Mouse (Mus musculus) heart, embryonic 14.5 days (tissue): ENCODE results near the gene 1520401A03Rik. TPM values are rescaled to one million over a fixed set of nuclear protein-coding genes. Genes with fewer than 3 reads are reported as not detected.
A peak's percentile ranks its signal among the peaks of the same experiment; 100 is the strongest.

Source experiments
- ATAC-seq: fragments of 200-750 bp; cut with Nextera tagmentation; 2 replicates; pipeline ENCODE4 v1.8.0; 2017; ENCODE audit warnings: low read depth, moderate TSS enrichment; ENCODE audit not compliant: insufficient number of reproducible peaks, insufficient read depth, low FRiP score
- H3K27ac ChIP-seq, 2 experiments: fragments of 200-500 bp in 1 of 2; fragments of 300-500 bp in 1 of 2; sonication (generic) in 1 of 2; replicated peaks in 1 of 2; 2 replicates each; pipeline ENCODE4 v1.5.1; 2012 to 2014; ENCODE audit warnings: low read depth in 2 of 2, low read length in 2 of 2, control low read depth in 1 of 2, mild to moderate bottlenecking in 1 of 2, mixed read lengths in 1 of 2; ENCODE audit not compliant: control insufficient read depth in 1 of 2, insufficient read depth in 1 of 2
- H3K27me3 ChIP-seq: fragments of 300-500 bp; sonication (generic); 2 replicates; pipeline ENCODE4 v1.6.1; 2014; ENCODE audit warnings: mild to moderate bottlenecking, low read length, control low read depth; ENCODE audit not compliant: control insufficient read depth, insufficient read depth
- H3K36me3 ChIP-seq: fragments of 300-500 bp; sonication (generic); 2 replicates; pipeline ENCODE4 v1.6.1; 2014; ENCODE audit warnings: mild to moderate bottlenecking, control low read depth, low read length, mixed read lengths; ENCODE audit not compliant: control insufficient read depth, insufficient read depth
- H3K4me1 ChIP-seq, 2 experiments: fragments of 200-500 bp in 1 of 2; fragments of 300-500 bp in 1 of 2; sonication (generic) in 1 of 2; 2 replicates each; pipeline ENCODE4 v1.6.1; 2012 to 2014; ENCODE audit warnings: low read length in 2 of 2, control low read depth in 1 of 2, mixed read lengths in 1 of 2; ENCODE audit not compliant: control insufficient read depth in 2 of 2, insufficient read depth in 2 of 2
- H3K4me2 ChIP-seq: fragments of 300-500 bp; sonication (generic); 2 replicates; pipeline ENCODE4 v1.6.1; 2014; ENCODE audit warnings: mild to moderate bottlenecking, low read length
- H3K4me3 ChIP-seq, 2 experiments: fragments of 200-500 bp in 1 of 2; fragments of 300-500 bp in 1 of 2; sonication (generic) in 1 of 2; 2 replicates each; pipeline ENCODE4 v1.5.1; 2012 to 2014; ENCODE audit warnings: low read length in 2 of 2, mild to moderate bottlenecking in 2 of 2, control low read depth in 1 of 2, low read depth in 1 of 2, moderate library complexity in 1 of 2; ENCODE audit not compliant: control insufficient read depth in 1 of 2, insufficient read depth in 1 of 2
- H3K9ac ChIP-seq: fragments of 300-500 bp; sonication (generic); 2 replicates; pipeline ENCODE4 v1.6.1; 2014; ENCODE audit warnings: mild to moderate bottlenecking, low read length
- H3K9me3 ChIP-seq: fragments of 300-500 bp; sonication (generic); 2 replicates; pipeline ENCODE4 v1.6.1; 2016; ENCODE audit warnings: low read length, control low read depth; ENCODE audit not compliant: control insufficient read depth
- WGBS: fragments of 180-500 bp; shearing (Covaris S2); extraction: QIAGEN DNeasy Blood & Tissue Kit; methylation state at CpG from one replicate; pipeline ENCODE4 v1.1.7; 2014; 5-methylcytosine and 5-hydroxymethylcytosine counted together
- polyA plus RNA-seq: library from polyadenylated mRNA; unstranded; fragments of >200 nt; fragmentation: Nextera tagmentation; extraction: Ambion mirVana; gene quantifications from 2 replicates; pipeline ENCODE4 v1.2.1, GENCODE M21; 2014

The 1520401A03Rik gene
- polyA plus RNA-seq, 1 experiment from 2014 or later: not detected

GRCm38 (mm10) chr17:23661526-23661925, 61.1 kb downstream of the 1520401A03Rik start:
- H3K4me2 ChIP-seq: no peak overlapping the region
- 2% methylated on average over 9 of the region's 9 CpGs for WGBS
- no peak for ATAC-seq

DNA sequence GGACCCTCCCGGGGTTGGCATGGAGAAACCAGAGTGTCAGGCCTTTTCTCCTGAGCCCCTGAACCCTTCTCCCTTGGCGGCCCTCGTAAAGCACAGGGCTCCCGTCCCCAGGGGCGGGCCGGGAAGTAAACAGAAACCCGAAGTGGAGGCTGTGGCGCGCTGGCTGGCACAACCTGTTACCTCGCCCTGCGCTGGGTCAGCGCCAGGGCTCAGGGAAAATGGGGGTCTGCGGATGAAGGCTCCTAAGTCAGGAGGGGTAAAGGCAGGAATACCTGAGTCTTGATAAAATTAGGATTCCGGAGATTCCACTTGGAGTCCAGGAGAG, 61.7 kb downstream of the 1520401A03Rik start:
- Histone ChIP-seq H3K27ac (no peak overlapping the region), H3K4me3 (peak overlapping the region in 1 of 2 experiments; percentile 12; a peak in 2 of 4 replicates), H3K36me3 (no peaks in the 10 kb centered on the region), H3K4me2 (peak overlapping the region; percentile 35), H3K9me3 (no peaks in the 10 kb centered on the region), H3K9ac (no peak overlapping the region), H3K4me1 (peaks cover 0 to 3% of the 10 kb centered on the region in 2 experiments; a peak in 1 of 4 replicates), H3K27me3 (peaks cover 48% of the 10 kb centered on the region)
- WGBS: 6% methylated on average over 14 of the region's 14 CpGs
- ATAC-seq: no peak

More at GRCm38 (mm10) chr17:23661526-23661925, 61.1 kb downstream of the 1520401A03Rik start:
- peaks cover 0 to 3% of the 10 kb centered on the region in 2 experiments; a peak in 1 of 4 replicates for H3K4me1 ChIP-seq
- H3K36me3 ChIP-seq: peaks cover 4% of the 10 kb centered on the region
- no peak overlapping the region for H3K27ac ChIP-seq
- no peak overlapping the region for H3K9ac ChIP-seq
- peaks cover 46% of the 10 kb centered on the region for H3K27me3 ChIP-seq
- no peaks in the 10 kb centered on the region for H3K9me3 ChIP-seq
- H3K4me3 ChIP-seq: no peak overlapping the region

DNA sequence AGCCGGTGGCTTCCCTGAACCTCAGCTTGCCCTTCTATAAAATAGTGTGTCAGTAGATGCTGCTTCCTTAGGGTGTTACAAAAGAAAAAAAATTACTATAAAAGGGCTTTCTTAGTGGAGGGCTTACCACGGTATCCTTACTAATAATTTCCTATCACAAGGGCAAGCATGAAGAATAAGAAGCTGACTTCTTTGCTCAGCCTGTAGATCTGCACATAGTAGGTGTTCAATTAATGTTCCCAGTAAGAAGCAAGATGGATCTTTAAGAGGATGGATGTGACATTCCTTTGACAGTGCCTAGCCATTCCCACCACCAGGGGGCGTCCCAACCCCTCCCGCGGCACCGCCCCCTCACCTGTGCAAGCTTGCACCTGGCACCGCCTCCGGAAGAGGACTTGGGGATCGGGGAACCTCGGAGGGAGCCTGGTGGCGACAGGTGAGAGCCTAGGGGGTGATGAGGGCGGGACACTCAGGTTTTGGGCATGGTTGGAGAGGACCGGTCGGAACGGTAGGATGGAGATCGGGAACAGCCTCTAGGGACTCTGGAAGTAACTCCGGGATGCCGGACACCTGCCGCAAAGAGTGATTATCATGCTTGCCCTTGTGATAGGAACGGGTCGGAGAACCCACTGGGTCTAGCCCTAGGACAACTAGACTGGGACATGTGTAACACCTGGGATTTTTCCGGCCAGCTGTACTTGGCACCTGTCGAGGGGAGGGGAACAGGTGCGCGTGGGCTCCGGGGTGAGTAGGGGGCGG, 62.3 kb downstream of the 1520401A03Rik start, which contains the start of gene Bicdl2:
TSS of gene Bicdl2 (plus strand) at position 390 of the 759 bp plus-strand sequence.
- Histone ChIP-seq H3K9me3 (no peaks in the 10 kb centered on the region), H3K4me3 (peak within 1 kb of the TSS in 1 of 2 experiments; percentile 12; a peak in 2 of 4 replicates), H3K4me1 (peaks cover 0 to 3% of the 10 kb centered on the region in 2 experiments; a peak in 1 of 4 replicates), H3K27ac (no peak within 1 kb of the TSS), H3K36me3 (no peaks in the 10 kb centered on the region), H3K27me3 (peaks cover 48% of the 10 kb centered on the region), H3K4me2 (peak within 1 kb of the TSS; percentile 35), H3K9ac (no peak within 1 kb of the TSS)
- 6% methylated on average over 27 of the region's 27 CpGs for WGBS
- ATAC-seq: 0 out of 2 replicates have a peak, but pooled peaks have one; percentile 31

DNA sequence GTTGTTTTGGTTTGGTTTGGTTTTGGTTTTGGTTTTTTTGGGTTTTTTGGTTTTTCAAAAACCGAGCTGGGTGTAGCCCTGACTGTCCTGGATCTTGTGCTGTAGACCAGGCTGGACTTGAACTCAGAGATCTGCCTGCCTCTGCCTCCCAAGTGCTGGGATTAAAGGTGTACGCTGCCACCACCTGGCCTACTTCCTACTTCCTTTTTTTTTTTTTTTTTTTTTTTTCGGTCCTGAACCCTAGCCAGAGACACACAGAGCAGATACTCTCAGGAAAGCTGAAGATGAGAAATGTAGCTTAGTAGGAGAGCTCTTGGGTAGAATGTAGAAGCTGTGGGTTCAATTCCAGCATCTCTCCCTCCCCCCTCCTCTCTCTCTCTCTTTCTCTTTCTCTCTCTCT, 64.1 kb downstream of the 1520401A03Rik start:
- peaks cover 0 to 3% of the 10 kb centered on the region in 2 experiments; a peak in 1 of 4 replicates for H3K4me1 ChIP-seq
- no peak overlapping the region for H3K27ac ChIP-seq
- no peak overlapping the region for H3K4me2 ChIP-seq
- H3K27me3 ChIP-seq: peaks cover 48% of the 10 kb centered on the region
- H3K36me3 ChIP-seq: no peaks in the 10 kb centered on the region
- H3K4me3 ChIP-seq: no peak overlapping the region
- 73% methylated on average over 3 of the region's 3 CpGs for WGBS
- no peaks in the 10 kb centered on the region for H3K9me3 ChIP-seq
- no peak for ATAC-seq
- H3K9ac ChIP-seq: no peak overlapping the region

Other genes starting within 250 kb of the 1520401A03Rik start
- gene Vmn2r117, start 243.1 kb downstream of the 1520401A03Rik start, polyA plus RNA-seq: not detected in 2 replicates
- 13.8 and 14.0 TPM in 2 replicates for gene Zfp213, start 158.5 kb downstream of the 1520401A03Rik start, polyA plus RNA-seq
- 7.0 and 8.9 TPM in 2 replicates for gene Zfp13, start 123.3 kb downstream of the 1520401A03Rik start, polyA plus RNA-seq
- gene Zscan10, start 121.9 kb downstream of the 1520401A03Rik start, polyA plus RNA-seq: not detected in 2 replicates
- 0.26 and 0.70 TPM in 2 replicates for gene Mmp25, start 77.5 kb downstream of the 1520401A03Rik start, polyA plus RNA-seq
- 0.15 and 0.16 TPM in 2 replicates for gene Bicdl2, start 62.3 kb downstream of the 1520401A03Rik start, polyA plus RNA-seq
- gene Hcfc1r1, start 49.2 kb downstream of the 1520401A03Rik start, polyA plus RNA-seq: 403 and 405 TPM in 2 replicates
- 31.1 and 35.0 TPM in 2 replicates for gene Thoc6, start 48.9 kb downstream of the 1520401A03Rik start, polyA plus RNA-seq
- gene Tnfrsf12a, start 45.3 kb downstream of the 1520401A03Rik start, polyA plus RNA-seq: 107 and 114 TPM in 2 replicates
- gene Cldn6, start 43.5 kb downstream of the 1520401A03Rik start, polyA plus RNA-seq: 0.42 TPM in 1 of 2 replicates, not detected in the other
- gene Cldn9, start 38.8 kb downstream of the 1520401A03Rik start, polyA plus RNA-seq: 0.14 TPM in 1 of 2 replicates, not detected in the other
- gene Pkmyt1, start 3.6 kb upstream of the 1520401A03Rik start, polyA plus RNA-seq: 27.2 and 28.1 TPM in 2 replicates
- gene Paqr4, start 18.1 kb upstream of the 1520401A03Rik start, polyA plus RNA-seq: 10.6 and 12.7 TPM in 2 replicates
- gene Kremen2, start 23.1 kb upstream of the 1520401A03Rik start, polyA plus RNA-seq: not detected in 2 replicates
- 42.4 TPM in 2 replicates for gene Flywch1, start 48.8 kb upstream of the 1520401A03Rik start, polyA plus RNA-seq
- 4.4 and 5.1 TPM in 2 replicates for gene Flywch2, start 63.3 kb upstream of the 1520401A03Rik start, polyA plus RNA-seq
- 300 and 318 TPM in 2 replicates for gene Srrm2, start 67.7 kb upstream of the 1520401A03Rik start, polyA plus RNA-seq
- gene Elob, start 106.4 kb upstream of the 1520401A03Rik start, polyA plus RNA-seq: 950 and 1,075 TPM in 2 replicates
- not detected in 2 replicates for gene Prss33, start 113.3 kb upstream of the 1520401A03Rik start, polyA plus RNA-seq
- not detected in 2 replicates for gene Prss32, start 121.1 kb upstream of the 1520401A03Rik start, polyA plus RNA-seq
- not detected in 2 replicates for gene Prss41, start 121.4 kb upstream of the 1520401A03Rik start, polyA plus RNA-seq
- not detected in 2 replicates for gene Prss21, start 145.3 kb upstream of the 1520401A03Rik start, polyA plus RNA-seq
- not detected in 2 replicates for gene Dcpp1, start 158.1 kb upstream of the 1520401A03Rik start, polyA plus RNA-seq
- gene Dcpp2, start 158.1 kb upstream of the 1520401A03Rik start, polyA plus RNA-seq: not detected in 2 replicates
- gene Dcpp3, start 194.7 kb upstream of the 1520401A03Rik start, polyA plus RNA-seq: 0.36 and 0.54 TPM in 2 replicates
- gene Sbp, start 218.9 kb upstream of the 1520401A03Rik start, polyA plus RNA-seq: not detected in 2 replicates
- gene Sbpl, start 232.5 kb upstream of the 1520401A03Rik start, polyA plus RNA-seq: not detected in 2 replicates